Mouse (Mus musculus) ovary, adult 18-20 months (tissue): ENCODE measurements around the gene Wdr12.
"Not testable (repeated sequence)": the region's sequence is repeated elsewhere in the genome, so short reads cannot be mapped to it uniquely, and the experiment has no call there.

Experiments used
- DNase-seq: peaks from one replicate; pipeline ENCODE4 v3.0.0; 2022; ENCODE audit warnings: low spot score, mixed read lengths

Wdr12 gene

GRCm38 (mm10) chr1:60098024-60098781, at the start of gene Wdr12, which contains the start of gene Carf:
Gene Wdr12, minus strand, starts transcription at chr1:60098645.
Gene Carf, plus strand, starts transcription at chr1:60098247.
- peak; percentile 92 for DNase-seq

GRCm38 (mm10) chr1:60137346-60137745, 38.9 kb upstream of the Wdr12 start:
- no peak for DNase-seq

GRCm38 (mm10) chr1:60117721-60118455, 19.4 kb upstream of the Wdr12 start:
- DNase-seq: no peak

GRCm38 (mm10) chr1:60104582-60104981, 6.1 kb upstream of the Wdr12 start:
- DNase-seq: no peak

GRCm38 (mm10) chr1:60098839-60099238, 394 bp upstream of the Wdr12 start:
- DNase-seq: no peak

- peak; percentile 26 for DNase-seq
Measured at GRCm38 (mm10) chr1:60097277-60098023, 995 bp downstream of the Wdr12 start.

GRCm38 (mm10) chr1:60096572-60097276, 1.7 kb downstream of the Wdr12 start:
- DNase-seq: no peak

- DNase-seq: no peak
Measured at GRCm38 (mm10) chr1:60076411-60076810, 22.0 kb downstream of the Wdr12 start.

GRCm38 (mm10) chr1:60075590-60075989, 22.9 kb downstream of the Wdr12 start:
- DNase-seq: no peak

GRCm38 (mm10) chr1:60074935-60075334, 23.5 kb downstream of the Wdr12 start:
- DNase-seq: no peak

- not testable (repeated sequence) for DNase-seq
Measured at GRCm38 (mm10) chr1:60070725-60071124, 27.7 kb downstream of the Wdr12 start.

- no peak for DNase-seq
Measured at GRCm38 (mm10) chr1:60056310-60056709, 42.1 kb downstream of the Wdr12 start.

- no peak for DNase-seq
Measured at GRCm38 (mm10) chr1:60054659-60055058, 43.8 kb downstream of the Wdr12 start.

- not testable (repeated sequence) for DNase-seq
Measured at GRCm38 (mm10) chr1:60047481-60047880, 51.0 kb downstream of the Wdr12 start.

GRCm38 (mm10) chr1:60044595-60044994, 53.9 kb downstream of the Wdr12 start:
- no peak for DNase-seq

GRCm38 (mm10) chr1:60042796-60043469, 55.5 kb downstream of the Wdr12 start, which contains the start of gene Ica1l:
Gene Ica1l, minus strand, starts transcription at chr1:60043184.
- DNase-seq: peak; percentile 32

- no peak for DNase-seq
Measured at GRCm38 (mm10) chr1:60042398-60042795, 56.0 kb downstream of the Wdr12 start.

- no peak for DNase-seq
Measured at GRCm38 (mm10) chr1:60035044-60035443, 63.4 kb downstream of the Wdr12 start.
